8 mouse cellular contexts compared by ENCODE assay signal in the genomic region with DNA sequence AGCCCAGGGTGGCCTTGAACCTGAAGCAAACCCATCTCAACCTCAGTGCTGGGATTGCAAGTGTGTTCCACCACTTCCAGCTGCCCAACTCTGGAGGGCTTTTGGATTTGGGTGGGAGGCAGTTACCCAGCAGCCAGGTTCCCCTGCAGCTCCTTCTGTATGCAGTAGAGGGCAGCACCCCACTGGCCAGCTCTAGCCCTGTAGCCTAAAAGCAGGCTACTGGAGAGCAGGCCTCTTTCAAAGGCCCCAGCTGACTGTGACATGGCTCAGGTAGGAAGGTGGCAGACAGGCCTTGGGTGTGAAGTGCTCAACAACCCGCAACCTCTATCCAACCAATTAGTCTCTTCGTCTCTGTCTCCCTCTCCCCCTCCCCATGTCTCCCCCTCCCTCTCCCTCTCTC. TPM values are rescaled to one million over a fixed set of nuclear protein-coding genes. Genes with fewer than 3 reads are reported as not detected.
DNase-seq lines count a peak whose midpoint lies in the region; ATAC-seq and TF ChIP-seq lines count a peak whose summit lies in the region.

No protein-coding gene starts in this region.

- H3K4me1 ChIP-seq in forebrain, postnatal 0 days (ENCODE audit: insufficient read depth) = no peaks in the 10 kb centered on the region
- no peaks in the 10 kb centered on the region for H3K4me1 ChIP-seq in hindbrain, embryonic 16.5 days (ENCODE audit: control insufficient read depth, insufficient read depth, low read depth, low read length)

- POLR2A ChIA-PET in Patski (lab: Charles Lee) = no interaction called here

- no peak for TF ChIP-seq POLR2A in brain, embryonic 14.5 days (IDR thresholded peaks at IDR 0.05; ENCODE audit: borderline replicate concordance, extremely low read depth, insufficient read depth, insufficient read length, poor library complexity, severe bottlenecking)

- in situ Hi-C loops in Patski (cut with MboI; ENCODE audit: low pct_unique_long_range_greater_than_20kb) = loop anchor here (5.0 kb wide), 2 partner anchors 65 to 155 kb away; no protein-coding TSS in a partner anchor

- intact Hi-C loops in left cerebral cortex, postnatal 10 days (cut with DNase I) = loop anchor here (2.0 kb wide), 2 partner anchors 69 to 159 kb away; no protein-coding TSS in a partner anchor

- no peaks in the 10 kb centered on the region for H3K27me3 ChIP-seq in Patski
- no peaks in the 10 kb centered on the region for H3K27me3 ChIP-seq in forebrain, postnatal 0 days (ENCODE audit: insufficient read depth, low read length)
- H3K27me3 ChIP-seq in hindbrain, embryonic 16.5 days (replicated peaks; ENCODE audit: control insufficient read depth, insufficient read depth, low read length) = no peaks in the 10 kb centered on the region

- H3K4me3 ChIP-seq in forebrain, postnatal 0 days (ENCODE audit: low read depth, low read length) = no peak overlapping the region
- no peak overlapping the region for H3K4me3 ChIP-seq in hindbrain, embryonic 16.5 days (ENCODE audit: low read length)

- 58% methylated on average over 2 of the region's 2 CpGs for WGBS in forebrain, postnatal 0 days
- WGBS in hindbrain, embryonic 16.5 days = 70% methylated on average over 2 of the region's 2 CpGs

- no peak overlapping the region for H3K9ac ChIP-seq in forebrain, postnatal 0 days
- no peak overlapping the region for H3K9ac ChIP-seq in hindbrain, embryonic 16.5 days (ENCODE audit: low read depth, low read length)

- H3K36me3 ChIP-seq in forebrain, postnatal 0 days (ENCODE audit: insufficient read depth) = peaks cover 43% of the 10 kb centered on the region
- H3K36me3 ChIP-seq in hindbrain, embryonic 16.5 days (ENCODE audit: control insufficient read depth, insufficient read depth, low read length) = peaks cover 27% of the 10 kb centered on the region

- TF ChIP-seq CTCF in Patski (IDR thresholded peaks at IDR 0.05) = no peak
- TF ChIP-seq CTCF in brain, embryonic 14.5 days (IDR thresholded peaks at IDR 0.05; ENCODE audit: borderline replicate concordance, extremely low read depth, insufficient read depth, insufficient read length) = peak; percentile 86
- TF ChIP-seq CTCF in forebrain, postnatal 0 days (IDR thresholded peaks at IDR 0.05; ENCODE audit: low read depth) = peak; percentile 84

- CTCF ChIA-PET in Patski (lab: Charles Lee) = interaction anchor here (0.5 to 2.7 kb wide), 8 partner anchors 9 to 159 kb away, joined by 3 to 11 read pairs (median 4); partner anchors contain the start of genes Ighmbp2, Mrpl21 and Tesmin

- ATAC-seq in Patski = peak; percentile 79
- peak; percentile 78 for ATAC-seq in forebrain, postnatal 0 days
- ATAC-seq in hindbrain, embryonic 16.5 days = peak; percentile 73
- ATAC-seq in megakaryocyte progenitor cell, adult 5-6 weeks (replicated peaks; ENCODE audit: poor library complexity) = peak; percentile 98

- no peak for DNase-seq in Patski (ENCODE audit: low read depth, low spot score)
- peak; percentile 65 for DNase-seq in brain, embryonic 14.5 days (ENCODE audit: low read depth)
- peak; percentile 63 for DNase-seq in forebrain, postnatal 0 days
- DNase-seq in left cerebral cortex, postnatal 10 days (ENCODE audit: extremely low spot score in 1 of 2, low spot score in 2 of 2) = peak; percentile 18 to 74
- peak; percentile 57 to 65 for DNase-seq in right cerebral cortex, adult 2 months (ENCODE audit: low spot score in 2 of 2)
- peak; percentile 32 to 52 for DNase-seq in urinary bladder, postnatal 36 days (ENCODE audit: low spot score in 2 of 2)

- no peaks in the 10 kb centered on the region for H3K9me3 ChIP-seq in forebrain, postnatal 0 days (ENCODE audit: low read length)
- no peaks in the 10 kb centered on the region for H3K9me3 ChIP-seq in hindbrain, embryonic 16.5 days (ENCODE audit: control insufficient read depth, low read length)

- no peak overlapping the region for H3K4me2 ChIP-seq in forebrain, postnatal 0 days (ENCODE audit: low read depth)
- H3K4me2 ChIP-seq in hindbrain, embryonic 16.5 days (ENCODE audit: low read length) = no peak overlapping the region

- no peak overlapping the region for H3K27ac ChIP-seq in forebrain, postnatal 0 days (ENCODE audit: low read depth, low read length)
- H3K27ac ChIP-seq in hindbrain, embryonic 16.5 days (ENCODE audit: low read depth, low read length) = no peak overlapping the region

RNA-seq across cellular contexts. Expression of gene Ighmbp2, which starts 9.2 kb away (rescaled TPM):
- 11.1 TPM for polyA plus RNA-seq in Patski (2021)
- 8.8 and 11.4 TPM in 2 replicates for polyA plus RNA-seq in brain, embryonic 14.5 days (2012; rRNA removed)
- total RNA-seq in forebrain, postnatal 0 days (2014; rRNA removed) = 10.1 and 10.5 TPM in 2 replicates
- polyA plus RNA-seq in forebrain, postnatal 0 days (2015; fragmentation: Nextera tagmentation; extraction: Ambion mirVana) = 8.8 and 10.4 TPM in 2 replicates
- 10.0 and 11.5 TPM in 2 replicates for polyA plus RNA-seq in hindbrain, embryonic 16.5 days (2015; fragmentation: Nextera tagmentation; extraction: Ambion mirVana)
- total RNA-seq in left cerebral cortex, postnatal 10 days (2021) = 10 to 100 TPM; 11.2 to 12.2 TPM
- total RNA-seq in megakaryocyte progenitor cell, adult 5-6 weeks (2015) = 2.6 and 3.0 TPM in 2 replicates
- 7.2 and 8.1 TPM in 2 replicates for total RNA-seq in megakaryocyte progenitor cell, adult 5-6 weeks (2017)

RNA-seq across cellular contexts. Expression of gene Mrpl21, which starts 9.3 kb away (rescaled TPM):
- polyA plus RNA-seq in Patski (2021) = 105 TPM
- 56.2 and 67.8 TPM in 2 replicates for polyA plus RNA-seq in brain, embryonic 14.5 days (2012; rRNA removed)
- total RNA-seq in forebrain, postnatal 0 days (2014; rRNA removed) = 61.7 and 79.1 TPM in 2 replicates
- 92.3 and 96.8 TPM in 2 replicates for polyA plus RNA-seq in forebrain, postnatal 0 days (2015; fragmentation: Nextera tagmentation; extraction: Ambion mirVana)
- 96.4 and 97.4 TPM in 2 replicates for polyA plus RNA-seq in hindbrain, embryonic 16.5 days (2015; fragmentation: Nextera tagmentation; extraction: Ambion mirVana)
- total RNA-seq in left cerebral cortex, postnatal 10 days (2021) = 10 to 100 TPM; 52.4 to 60.4 TPM
- total RNA-seq in megakaryocyte progenitor cell, adult 5-6 weeks (2015) = 106 and 119 TPM in 2 replicates
- total RNA-seq in megakaryocyte progenitor cell, adult 5-6 weeks (2017) = 88.8 and 102 TPM in 2 replicates

RNA-seq across cellular contexts. Expression of gene Cpt1a, which starts 30.1 kb away (rescaled TPM):
- 109 TPM for polyA plus RNA-seq in Patski (2021)
- polyA plus RNA-seq in brain, embryonic 14.5 days (2012; rRNA removed) = 18.4 and 23.1 TPM in 2 replicates
- total RNA-seq in forebrain, postnatal 0 days (2014; rRNA removed) = 13.7 and 17.2 TPM in 2 replicates
- 13.1 and 17.0 TPM in 2 replicates for polyA plus RNA-seq in forebrain, postnatal 0 days (2015; fragmentation: Nextera tagmentation; extraction: Ambion mirVana)
- polyA plus RNA-seq in hindbrain, embryonic 16.5 days (2015; fragmentation: Nextera tagmentation; extraction: Ambion mirVana) = 17.6 and 22.4 TPM in 2 replicates
- total RNA-seq in left cerebral cortex, postnatal 10 days (2021) = 10 to 100 TPM; 31.3 to 32.5 TPM
- total RNA-seq in megakaryocyte progenitor cell, adult 5-6 weeks (2015) = 39.8 and 45.7 TPM in 2 replicates
- total RNA-seq in megakaryocyte progenitor cell, adult 5-6 weeks (2017) = 30.7 and 34.1 TPM in 2 replicates
